Mouse (Mus musculus) granulocyte monocyte progenitor cell, adult 5-6 weeks (primary cell): ENCODE measurements around the gene Fam229b. TPM values are rescaled to one million over a fixed set of nuclear protein-coding genes. Genes with fewer than 3 reads are reported as not detected.

Experiments used
- ATAC-seq: replicated peaks from 2 replicates; pipeline ENCODE4 v1.8.0; 2016; ENCODE audit warnings: mild to moderate bottlenecking, moderate TSS enrichment, inconsistent platforms; ENCODE audit not compliant: poor library complexity, severe bottlenecking
- total RNA-seq, 2 experiments: library from RNA; stranded (forward) in 1 of 2; stranded (reverse) in 1 of 2; fragments of 200-712, 200-1000 nt in 1 of 2; fragments of >200 nt in 1 of 2; fragmentation: Nextera tagmentation in 1 of 2; gene quantifications; 2 replicates each; pipeline ENCODE4 v1.2.3; 2014 to 2017

The Fam229b gene
- 0.60 and 20.7 TPM in 2 replicates for total RNA-seq (2014; fragmentation: Nextera tagmentation)
- 0.78 TPM in 1 of 2 replicates, not detected in the other for total RNA-seq (2017)

DNA sequence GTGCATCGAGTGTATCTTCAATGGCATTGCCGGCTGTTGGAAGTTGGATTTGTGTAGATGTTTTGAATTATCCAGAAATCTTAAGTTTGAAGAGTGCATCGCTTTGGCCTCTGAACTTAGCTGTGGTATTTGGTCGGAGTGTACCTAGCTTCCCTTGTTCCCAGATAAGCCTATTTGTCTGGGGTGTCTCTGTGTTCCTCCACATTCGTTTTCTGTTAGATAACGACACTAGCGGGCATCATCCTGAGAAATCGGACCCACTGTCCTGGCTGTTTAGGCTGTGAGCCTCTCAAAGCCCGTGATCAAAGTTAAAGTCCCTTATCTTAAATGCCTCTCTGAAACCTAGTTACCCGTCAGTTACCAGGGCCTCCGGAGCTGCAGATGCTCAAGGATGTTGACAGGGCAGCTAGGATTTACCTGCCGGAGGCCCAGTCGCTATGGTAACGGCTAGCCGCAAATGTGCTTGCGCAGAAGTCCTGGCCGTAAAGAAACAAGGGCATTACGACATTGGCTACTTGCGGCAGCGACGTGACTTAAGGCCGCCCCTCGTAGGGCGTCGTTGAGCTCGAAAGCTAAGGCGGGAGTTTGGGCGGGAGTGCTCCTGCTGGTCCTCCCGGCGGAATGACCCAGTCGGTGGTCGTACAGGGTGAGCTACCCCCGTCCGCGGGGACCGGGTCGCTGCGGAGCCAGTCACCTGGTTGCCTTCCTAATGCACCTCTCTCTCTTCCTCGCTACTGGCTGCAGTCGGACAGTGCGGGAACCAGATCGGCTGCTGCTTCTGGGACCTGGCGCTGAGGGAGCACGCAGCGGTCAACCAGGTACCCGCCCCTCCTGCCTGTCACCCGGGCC lies at the start of gene Fam229b, which contains the start of gene Tube1:
Gene Fam229b (minus strand): TSS at position 453 of the 849 bp plus-strand sequence.
Gene Tube1 (plus strand): TSS at position 515 of the 849 bp plus-strand sequence.
- ATAC-seq, result peak; percentile 99

DNA sequence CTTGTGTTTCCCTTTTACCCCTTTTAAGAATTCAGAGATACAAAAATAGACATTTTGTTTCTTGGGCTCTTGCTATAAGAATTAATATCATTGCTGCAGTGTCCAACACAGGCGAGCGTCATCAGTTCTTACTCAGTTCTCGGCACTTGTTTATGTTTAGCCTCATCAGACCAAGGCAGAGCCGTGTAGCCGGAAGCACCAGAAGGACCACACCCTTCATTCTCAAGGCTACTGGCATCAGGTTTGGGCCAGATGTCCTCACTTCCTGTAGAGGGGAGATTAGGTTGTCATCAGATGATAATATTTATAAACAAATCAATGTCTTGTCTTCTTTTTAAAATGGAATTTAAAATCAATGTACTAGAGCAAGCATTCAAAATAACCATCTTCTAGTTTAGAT lies 43.3 kb upstream of the Fam229b start:
- no peak for ATAC-seq

DNA sequence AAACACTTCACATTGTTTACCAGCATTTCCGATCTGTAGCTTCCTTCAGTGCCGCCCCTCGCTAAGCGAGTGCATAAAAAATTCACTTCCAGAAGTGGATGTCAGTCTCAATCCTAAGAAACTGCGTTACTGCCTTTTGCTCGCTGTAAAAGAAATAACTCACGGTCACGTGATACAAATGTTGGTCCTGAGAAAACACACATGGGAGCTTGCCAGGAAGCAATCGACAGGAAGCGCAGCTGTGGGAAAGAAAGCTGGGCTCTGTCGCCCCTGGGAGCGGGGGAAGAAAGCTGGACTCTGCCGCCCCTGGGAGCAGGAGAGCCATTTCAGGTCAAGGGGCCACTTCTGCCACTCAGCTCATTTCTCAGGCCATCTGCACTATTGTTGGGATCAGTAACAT lies 39.4 kb upstream of the Fam229b start:
- ATAC-seq, result no peak

GRCm38 (mm10) chr10:39172540-39172931 lies 38.8 kb upstream of the Fam229b start:
- ATAC-seq, result no peak

GRCm38 (mm10) chr10:39171603-39172539 lies 38.2 kb upstream of the Fam229b start:
- peak; percentile 80 for ATAC-seq

GRCm38 (mm10) chr10:39171134-39171533 lies 37.4 kb upstream of the Fam229b start:
- ATAC-seq, result peak; percentile 82

GRCm38 (mm10) chr10:39170706-39171105 lies 37.0 kb upstream of the Fam229b start:
- ATAC-seq, result peak; percentile 28

DNA sequence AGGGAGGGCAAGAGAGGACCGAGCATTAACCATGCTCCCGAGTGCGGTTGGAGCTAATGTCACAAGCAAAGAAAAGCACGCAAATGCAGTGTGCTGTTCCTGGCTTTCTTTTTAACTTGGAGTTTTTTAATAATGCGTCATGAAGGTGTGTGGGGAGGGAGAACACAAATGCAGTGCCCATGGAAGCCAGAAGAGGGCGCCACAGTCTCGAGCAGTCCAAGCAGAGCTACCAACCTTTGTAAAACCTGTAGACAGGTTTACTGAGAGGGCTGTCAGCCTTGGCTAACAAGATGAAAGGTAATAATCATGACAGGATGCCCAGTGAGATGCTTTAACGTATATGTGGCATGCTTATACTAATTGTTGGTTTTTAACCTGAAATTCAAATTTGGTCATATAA lies 36.5 kb upstream of the Fam229b start:
- ATAC-seq, result peak; percentile 24; the same call in 1 of the 2 replicates

GRCm38 (mm10) chr10:39169642-39170041 lies 35.9 kb upstream of the Fam229b start:
- ATAC-seq, result 0 out of 2 replicates have a peak, but pooled peaks have one; percentile 6

GRCm38 (mm10) chr10:39167611-39168010 lies 33.9 kb upstream of the Fam229b start:
- no peak for ATAC-seq

DNA sequence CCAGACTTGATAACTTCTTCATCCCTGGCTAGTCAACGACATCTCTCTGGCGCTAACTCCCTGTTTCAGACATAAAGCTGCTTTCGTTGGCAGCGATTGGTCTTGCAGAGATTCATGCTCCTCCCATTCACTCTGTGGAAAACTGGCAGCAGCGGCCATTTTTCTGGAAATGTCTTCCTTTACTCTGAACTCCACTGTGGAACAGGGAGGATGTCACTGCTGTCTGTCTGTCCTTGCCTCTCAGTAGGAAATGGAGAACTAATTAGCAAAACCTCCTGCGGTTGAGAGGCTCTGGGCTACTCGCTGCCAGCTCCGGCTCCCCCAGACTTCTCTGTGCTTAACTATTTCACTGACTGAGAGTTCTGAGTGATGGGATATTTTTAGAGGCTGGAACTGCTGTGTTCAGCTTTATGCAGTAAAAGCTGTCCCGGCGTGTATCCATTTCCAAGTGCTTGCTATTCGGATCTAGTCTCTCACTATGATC lies 32.0 kb upstream of the Fam229b start:
- peak; percentile 31; the same call in 1 of the 2 replicates for ATAC-seq

- no peak for ATAC-seq
Observed at GRCm38 (mm10) chr10:39163694-39164093, 30.0 kb upstream of the Fam229b start, which contains the start of gene Ccn6. TSS of gene Ccn6 (minus strand) at chr10:39163794.

GRCm38 (mm10) chr10:39162666-39163484 lies 29.2 kb upstream of the Fam229b start:
- ATAC-seq, result 0 out of 2 replicates have a peak, but pooled peaks have one; percentile 19

GRCm38 (mm10) chr10:39161406-39161805 lies 27.7 kb upstream of the Fam229b start:
- ATAC-seq, result peak; percentile 59

- no peak for ATAC-seq
Observed at GRCm38 (mm10) chr10:39158306-39158705, 24.6 kb upstream of the Fam229b start.

- no peak for ATAC-seq
Observed at GRCm38 (mm10) chr10:39157321-39157720, 23.6 kb upstream of the Fam229b start.

DNA sequence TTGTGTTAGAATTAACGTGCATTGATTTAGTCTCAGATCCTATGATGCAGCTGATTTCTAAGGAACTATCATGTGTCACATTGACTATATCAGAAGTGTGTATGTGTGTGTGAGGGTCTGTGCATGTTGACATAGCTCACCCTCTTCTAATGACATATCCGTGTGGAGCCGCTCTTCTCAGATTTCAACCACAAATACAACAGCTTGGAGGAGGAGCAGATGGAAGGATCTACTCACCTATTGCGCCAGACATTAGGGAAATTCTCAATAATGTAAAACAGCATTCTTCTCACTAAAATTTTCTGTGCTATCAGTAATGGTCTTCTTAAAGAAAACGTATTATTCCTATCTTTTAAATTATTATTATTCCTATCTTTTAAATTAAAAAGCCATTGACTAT lies 23.0 kb upstream of the Fam229b start:
- no peak for ATAC-seq

DNA sequence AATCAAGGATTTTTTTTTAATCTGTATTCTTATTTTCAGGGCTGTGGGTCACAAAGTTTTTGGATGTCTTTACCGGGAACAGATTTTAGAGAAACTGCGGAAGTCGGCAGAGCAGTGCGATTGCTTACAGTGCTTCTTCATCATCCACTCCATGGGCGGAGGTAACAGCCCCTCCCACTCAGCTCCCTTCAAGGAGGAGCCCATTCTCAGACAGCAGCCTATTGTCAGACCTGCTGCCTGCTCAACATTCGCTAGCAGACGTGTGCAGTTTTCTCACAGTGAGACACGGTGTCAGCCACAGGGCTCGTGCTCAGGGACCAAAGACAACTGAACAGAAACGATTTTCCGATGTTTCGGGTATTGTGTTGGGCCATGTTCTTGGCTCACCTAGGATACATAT lies 8.5 kb upstream of the Fam229b start:
- ATAC-seq, result no peak

GRCm38 (mm10) chr10:39141401-39141800 lies 7.7 kb upstream of the Fam229b start:
- no peak for ATAC-seq

GRCm38 (mm10) chr10:39140843-39141242 lies 7.1 kb upstream of the Fam229b start:
- ATAC-seq, result no peak
